ENCODE assay signal across 9 mouse cellular contexts in the genomic region with DNA sequence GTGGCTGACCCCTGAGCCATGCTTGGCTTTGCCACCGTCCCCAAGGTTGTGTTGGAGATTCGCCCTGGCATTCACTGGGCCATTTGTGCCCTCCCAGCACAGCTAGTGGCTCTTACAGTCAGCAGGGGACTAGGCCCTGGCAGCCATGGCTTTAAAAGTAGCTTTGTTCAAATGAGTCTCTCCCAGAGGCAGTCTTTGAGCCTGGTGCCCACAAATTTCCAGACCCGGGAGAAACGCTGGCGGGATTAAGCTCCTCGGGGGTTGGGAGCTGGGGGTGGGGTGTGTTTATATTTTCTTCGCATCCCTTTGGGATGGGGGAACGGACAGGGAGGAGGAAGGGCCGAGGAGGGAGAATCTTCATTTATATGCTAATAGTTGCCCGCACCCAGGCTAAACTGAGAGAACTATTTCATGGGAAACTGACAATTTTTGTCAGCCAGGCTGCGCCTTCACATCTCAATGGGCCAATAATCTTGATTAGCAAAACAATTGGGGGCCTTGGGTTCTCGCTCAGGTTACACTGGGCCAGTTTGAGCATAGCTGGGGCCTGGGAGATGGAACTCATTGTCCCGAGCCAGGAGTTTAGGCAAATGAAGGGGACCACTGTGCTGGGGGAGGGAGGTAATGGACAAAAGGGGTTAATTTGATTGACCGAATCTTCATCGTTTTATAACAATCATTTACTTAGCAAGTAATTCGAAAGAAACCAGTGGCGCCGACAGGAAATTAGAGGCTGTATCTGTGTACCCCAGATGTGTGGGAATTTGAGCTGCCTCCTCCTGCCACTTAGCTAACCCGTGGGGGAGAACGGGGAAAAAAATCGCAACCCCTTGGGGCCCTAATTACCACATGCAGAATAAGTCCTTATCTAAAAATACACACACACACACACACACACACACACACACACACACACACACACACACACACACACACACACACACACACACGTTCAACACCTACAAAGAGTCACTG.
DNase-seq lines count a peak whose midpoint lies in the region; ATAC-seq and TF ChIP-seq lines count a peak whose summit lies in the region.
"Had no signal": no experiment of that assay in that cellular context is flagged by ENCODE, and none has a peak within 500 bp of the region (broad histone marks: within the 10 kb centered on the region; RNA-seq: fewer than 3 reads in every experiment).

No protein-coding gene starts in this region.

- no peaks in the 10 kb centered on the region for H3K9me3 ChIP-seq in lung, embryonic 14.5 days (ENCODE audit: low read depth, low read length)
- H3K9me3 ChIP-seq in hindbrain, postnatal 0 days (ENCODE audit: low read length) = no peaks in the 10 kb centered on the region; the same call in 1 of the 2 replicates
- H3K9me3 ChIP-seq in neural tube, embryonic 12.5 days = no peaks in the 10 kb centered on the region

- intact Hi-C loops in left cerebral cortex, adult 2 months (cut with DNase I) = loop anchor here (5.0 kb wide), 1 partner anchor 229 kb away; the partner anchor contains the start of gene Sall1

- H3K27ac ChIP-seq in lung, embryonic 14.5 days (ENCODE audit: low read depth) = no peak overlapping the region
- H3K27ac ChIP-seq in hindbrain, postnatal 0 days = no peak overlapping the region
- peak overlapping the region; percentile 59 for H3K27ac ChIP-seq in neural tube, embryonic 12.5 days
- H3K27ac ChIP-seq in left cerebral cortex, adult 2 months = no peak overlapping the region

- H3K27me3 ChIP-seq in lung, embryonic 14.5 days (ENCODE audit: insufficient read depth, low read length) = peaks cover 7% of the 10 kb centered on the region
- H3K27me3 ChIP-seq in hindbrain, postnatal 0 days (ENCODE audit: insufficient read depth, low read length) = 0 out of 2 replicates have a peak, but pooled peaks cover 5% of the 10 kb centered on the region
- no peaks in the 10 kb centered on the region for H3K27me3 ChIP-seq in neural tube, embryonic 12.5 days (replicated peaks)

- peak; percentile 27 for DNase-seq in lung, embryonic 14.5 days
- DNase-seq in lung, postnatal 36 days = no peak
- DNase-seq in embryo, embryonic 10.5 days (ENCODE audit: low spot score) = peak; percentile 76
- peak; percentile 66 for DNase-seq in hindbrain, postnatal 0 days (ENCODE audit: low spot score)
- no peak for DNase-seq in thymus, postnatal 14 days
- DNase-seq in left cerebral cortex, adult 2 months (ENCODE audit: extremely low spot score in 1 of 2, low spot score in 2 of 2) = no peak
- DNase-seq in adrenal gland, adult 2 months = no peak

- peak overlapping the region; percentile 67 for H3K4me2 ChIP-seq in lung, embryonic 14.5 days
- H3K4me2 ChIP-seq in hindbrain, postnatal 0 days (ENCODE audit: low read depth, low read length) = peak overlapping the region; percentile 64
- peak overlapping the region; percentile 61 for H3K4me2 ChIP-seq in neural tube, embryonic 12.5 days (replicated peaks)

- H3K36me3 ChIP-seq in lung, embryonic 14.5 days (ENCODE audit: insufficient read depth) = no peaks in the 10 kb centered on the region
- H3K36me3 ChIP-seq in hindbrain, postnatal 0 days (ENCODE audit: insufficient read depth, low read length) = no peaks in the 10 kb centered on the region
- no peaks in the 10 kb centered on the region for H3K36me3 ChIP-seq in neural tube, embryonic 12.5 days

- H3K4me3 ChIP-seq in lung, embryonic 14.5 days (ENCODE audit: low read depth, low read length) = peak overlapping the region; percentile 30
- H3K4me3 ChIP-seq in hindbrain, postnatal 0 days (ENCODE audit: low read length) = peak overlapping the region; percentile 32
- H3K4me3 ChIP-seq in neural tube, embryonic 12.5 days = peak overlapping the region; percentile 26
- H3K4me3 ChIP-seq in left cerebral cortex, adult 2 months = no peak overlapping the region
- H3K4me3 ChIP-seq: myocyte had no signal

- TF ChIP-seq CTCF in lung, embryonic 14.5 days (IDR thresholded peaks at IDR 0.05; ENCODE audit: low read depth) = no peak
- no peak for TF ChIP-seq CTCF in hindbrain, postnatal 0 days (IDR thresholded peaks at IDR 0.05; ENCODE audit: low read depth)
- no peak for TF ChIP-seq CTCF in left cerebral cortex, adult 2 months (IDR thresholded peaks at IDR 0.05)

- ATAC-seq in lung, embryonic 14.5 days (ENCODE audit: insufficient read depth) = no peak
- ATAC-seq in hindbrain, postnatal 0 days = peak; percentile 77; the same call in 1 of the 2 replicates
- peak; percentile 85 for ATAC-seq in neural tube, embryonic 12.5 days (ENCODE audit: low FRiP score, low read depth)

- 19% methylated on average over 22 of the region's 22 CpGs for WGBS in lung, embryonic 14.5 days
- 16% methylated on average over 22 of the region's 22 CpGs for WGBS in hindbrain, postnatal 0 days
- 1% methylated on average over 22 of the region's 22 CpGs for WGBS in neural tube, embryonic 12.5 days

- H3K4me1 ChIP-seq in lung, embryonic 14.5 days (ENCODE audit: insufficient read depth) = no peaks in the 10 kb centered on the region
- no peaks in the 10 kb centered on the region for H3K4me1 ChIP-seq in hindbrain, postnatal 0 days (ENCODE audit: insufficient read depth, low read length)
- peaks cover 17% of the 10 kb centered on the region for H3K4me1 ChIP-seq in neural tube, embryonic 12.5 days

- H3K9ac ChIP-seq in lung, embryonic 14.5 days = peak overlapping the region; percentile 20; the same call in 1 of the 2 replicates
- H3K9ac ChIP-seq in hindbrain, postnatal 0 days (replicated peaks; ENCODE audit: low read length) = no peak overlapping the region
- H3K9ac ChIP-seq in neural tube, embryonic 12.5 days = peak overlapping the region; percentile 45; the same call in 1 of the 2 replicates

Comparison
In these comparisons a context has a peak if more than half of its experiments do, and no peak if none do; other contexts are left out.
1. DNase-seq: peak in lung, embryonic 14.5 days (single experiment), embryo, embryonic 10.5 days (single experiment) and hindbrain, postnatal 0 days (single experiment); none in lung, postnatal 36 days (single experiment), thymus, postnatal 14 days (single experiment), left cerebral cortex, adult 2 months (0 of 2) and adrenal gland, adult 2 months (single experiment).
2. Peak in every context shown above with its lines, with median percentiles within 50 percentile points of each other: H3K4me2 ChIP-seq.